Mouse (Mus musculus) right cerebral cortex, postnatal 14 days (tissue): Measurements from ENCODE around the gene Gal3st1.
"Not testable (repeated sequence)": the region's sequence is repeated elsewhere in the genome, so short reads cannot be mapped to it uniquely, and the experiment has no call there.

ENCODE experiments used
- DNase-seq: peaks from one replicate; pipeline ENCODE4 v3.0.0; 2022

The Gal3st1 gene

GRCm38 (mm10) chr11:3983863-3984745, 668 bp downstream of the Gal3st1 start:
- no peak for DNase-seq

GRCm38 (mm10) chr11:3989748-3990147, 6.3 kb downstream of the Gal3st1 start:
- no peak for DNase-seq

- DNase-seq: no peak
Observed at GRCm38 (mm10) chr11:3993132-3993531, 9.7 kb downstream of the Gal3st1 start.

GRCm38 (mm10) chr11:3993914-3994313, 10.5 kb downstream of the Gal3st1 start:
- DNase-seq: no peak

GRCm38 (mm10) chr11:3995511-3995910, 12.1 kb downstream of the Gal3st1 start:
- no peak for DNase-seq

- DNase-seq: no peak
Observed at GRCm38 (mm10) chr11:3996840-3997239, 13.4 kb downstream of the Gal3st1 start.

- no peak for DNase-seq
Observed at GRCm38 (mm10) chr11:3997978-3998720, 14.7 kb downstream of the Gal3st1 start.

- DNase-seq: no peak
Observed at GRCm38 (mm10) chr11:3999547-3999946, 16.1 kb downstream of the Gal3st1 start.

GRCm38 (mm10) chr11:4001603-4002002, 18.2 kb downstream of the Gal3st1 start:
- peak; percentile 74 for DNase-seq

GRCm38 (mm10) chr11:4005220-4005805, 21.9 kb downstream of the Gal3st1 start:
- DNase-seq: no peak

- no peak for DNase-seq
Observed at GRCm38 (mm10) chr11:4006462-4006861, 23.0 kb downstream of the Gal3st1 start.

- no peak for DNase-seq
Observed at GRCm38 (mm10) chr11:4012616-4013015, 29.2 kb downstream of the Gal3st1 start.

GRCm38 (mm10) chr11:4015796-4016195, 32.4 kb downstream of the Gal3st1 start:
- DNase-seq: not testable (repeated sequence)

- DNase-seq: not testable (repeated sequence)
Observed at GRCm38 (mm10) chr11:4022111-4022510, 38.7 kb downstream of the Gal3st1 start.

- no peak for DNase-seq
Observed at GRCm38 (mm10) chr11:4023321-4023720, 39.9 kb downstream of the Gal3st1 start.

GRCm38 (mm10) chr11:4027066-4027465, 43.6 kb downstream of the Gal3st1 start:
- DNase-seq: no peak

- DNase-seq: no peak
Observed at GRCm38 (mm10) chr11:4027561-4028334, 44.3 kb downstream of the Gal3st1 start.

GRCm38 (mm10) chr11:4029343-4029742, 45.9 kb downstream of the Gal3st1 start:
- no peak for DNase-seq

- DNase-seq: no peak
Observed at GRCm38 (mm10) chr11:4031126-4031941, 47.9 kb downstream of the Gal3st1 start, which contains the start of gene Sec14l4. Gene Sec14l4, plus strand, starts transcription at chr11:4031462.

- no peak for DNase-seq
Observed at GRCm38 (mm10) chr11:4031961-4032360, 48.5 kb downstream of the Gal3st1 start.

GRCm38 (mm10) chr11:4033471-4033870, 50.0 kb downstream of the Gal3st1 start:
- no peak for DNase-seq

GRCm38 (mm10) chr11:4034169-4034568, 50.7 kb downstream of the Gal3st1 start:
- no peak for DNase-seq
